Mouse (Mus musculus): Measurements from ENCODE around the gene Pigo. TPM values are rescaled to one million over a fixed set of nuclear protein-coding genes. Genes with fewer than 3 reads are reported as not detected.
"Not testable (repeated sequence)": the region's sequence is repeated elsewhere in the genome, so short reads cannot be mapped to it uniquely, and the experiment has no call there.

Gene Pigo
- polyA plus RNA-seq, 1 experiment from 2014 or later: 27.8 TPM

- Histone ChIP-seq H3K4me3 (peak overlapping the region; percentile 93), H3K9me3 (no peaks in the 10 kb centered on the region), H3K27ac (peak overlapping the region; percentile 100), H3K36me3 (peaks cover 25% of the 10 kb centered on the region), H3K27me3 (no peaks in the 10 kb centered on the region), H3K4me2 (peak overlapping the region; percentile 89), H3K4me1 (peaks cover 14% of the 10 kb centered on the region), H3K9ac (peak overlapping the region; percentile 97)
- ATAC-seq (ENCODE audit: insufficient number of reproducible peaks, insufficient read depth, low FRiP score, low TSS enrichment, low read depth): peak; percentile 77
- 0% methylated on average over 41 of the region's 51 CpGs for WGBS
Measured at GRCm38 (mm10) chr4:42999451-43000140, 26.0 kb downstream of the Pigo start.

- Histone ChIP-seq H3K27me3 (no peaks in the 10 kb centered on the region), H3K4me1 (peaks cover 14% of the 10 kb centered on the region), H3K9me3 (no peaks in the 10 kb centered on the region), H3K4me2 (peak overlapping the region; percentile 89), H3K4me3 (peak overlapping the region; percentile 93), H3K27ac (no peak overlapping the region), H3K9ac (peak overlapping the region; percentile 97), H3K36me3 (peaks cover 38% of the 10 kb centered on the region)
- no peak for ATAC-seq (ENCODE audit: insufficient number of reproducible peaks, insufficient read depth, low FRiP score, low TSS enrichment, low read depth)
- WGBS: 59% methylated on average over 2 of the region's 2 CpGs
Measured at GRCm38 (mm10) chr4:42998022-42998421, 27.6 kb downstream of the Pigo start.

GRCm38 (mm10) chr4:42988296-42988695, 37.3 kb downstream of the Pigo start:
- ATAC-seq (ENCODE audit: insufficient number of reproducible peaks, insufficient read depth, low FRiP score, low TSS enrichment, low read depth): no peak
- H3K27ac ChIP-seq: no peak overlapping the region
- peaks cover 95% of the 10 kb centered on the region for H3K36me3 ChIP-seq
- no peaks in the 10 kb centered on the region for H3K27me3 ChIP-seq
- H3K4me3 ChIP-seq: no peak overlapping the region
- WGBS: 78% methylated on average over 1 of the region's 1 CpGs
- no peaks in the 10 kb centered on the region for H3K4me1 ChIP-seq
- no peaks in the 10 kb centered on the region for H3K9me3 ChIP-seq
- no peak overlapping the region for H3K4me2 ChIP-seq
- H3K9ac ChIP-seq: no peak overlapping the region

- H3K4me3 ChIP-seq; H3K9me3 ChIP-seq; H3K9ac ChIP-seq; H3K27me3 ChIP-seq; H3K4me1 ChIP-seq; ATAC-seq (ENCODE audit: insufficient number of reproducible peaks, insufficient read depth, low FRiP score, low TSS enrichment, low read depth); H3K4me2 ChIP-seq; H3K27ac ChIP-seq: not testable (repeated sequence)
- 89% methylated on average over 8 of the region's 8 CpGs for WGBS
- peaks cover 85% of the 10 kb centered on the region for H3K36me3 ChIP-seq
Measured at GRCm38 (mm10) chr4:42980467-42980866, 45.2 kb downstream of the Pigo start.

GRCm38 (mm10) chr4:42978062-42978461, 47.6 kb downstream of the Pigo start:
- 89% methylated on average over 4 of the region's 4 CpGs for WGBS
- H3K4me3 ChIP-seq: no peak overlapping the region
- no peak overlapping the region for H3K4me2 ChIP-seq
- H3K36me3 ChIP-seq: peaks cover 67% of the 10 kb centered on the region
- no peaks in the 10 kb centered on the region for H3K27me3 ChIP-seq
- H3K4me1 ChIP-seq: no peaks in the 10 kb centered on the region
- H3K27ac ChIP-seq: no peak overlapping the region
- H3K9me3 ChIP-seq: no peaks in the 10 kb centered on the region
- no peak for ATAC-seq (ENCODE audit: insufficient number of reproducible peaks, insufficient read depth, low FRiP score, low TSS enrichment, low read depth)
- no peak overlapping the region for H3K9ac ChIP-seq

GRCm38 (mm10) chr4:42973868-42974267, 51.8 kb downstream of the Pigo start:
- no peak overlapping the region for H3K4me3 ChIP-seq
- no peaks in the 10 kb centered on the region for H3K4me1 ChIP-seq

GRCm38 (mm10) chr4:42972952-42973351, 52.7 kb downstream of the Pigo start:
- H3K27ac ChIP-seq: no peak overlapping the region
- no peak for ATAC-seq (ENCODE audit: insufficient number of reproducible peaks, insufficient read depth, low FRiP score, low TSS enrichment, low read depth)
- WGBS: 81% methylated on average over 4 of the region's 4 CpGs

More at GRCm38 (mm10) chr4:42973868-42974267, 51.8 kb downstream of the Pigo start:
- 75% methylated on average over 5 of the region's 5 CpGs for WGBS
- H3K36me3 ChIP-seq: peaks cover 30% of the 10 kb centered on the region
- H3K27me3 ChIP-seq: no peaks in the 10 kb centered on the region
- H3K9me3 ChIP-seq: no peaks in the 10 kb centered on the region
- H3K27ac ChIP-seq: peak overlapping the region; percentile 22; the same call in 1 of the 2 replicates
- H3K9ac ChIP-seq: no peak overlapping the region
- H3K4me2 ChIP-seq: no peak overlapping the region
- no peak for ATAC-seq (ENCODE audit: insufficient number of reproducible peaks, insufficient read depth, low FRiP score, low TSS enrichment, low read depth)

GRCm38 (mm10) chr4:42969304-42969703, 56.3 kb downstream of the Pigo start, which contains the start of gene 1700022I11Rik:
1700022I11Rik (plus strand) TSS chr4:42969604.
- peaks cover 7% of the 10 kb centered on the region; the same call in 1 of the 2 replicates for H3K4me1 ChIP-seq
- ATAC-seq (ENCODE audit: insufficient number of reproducible peaks, insufficient read depth, low FRiP score, low TSS enrichment, low read depth): no peak
- H3K36me3 ChIP-seq: no peaks in the 10 kb centered on the region; the same call in 1 of the 2 replicates
- H3K27ac ChIP-seq: no peak within 1 kb of the TSS
- H3K9me3 ChIP-seq: no peaks in the 10 kb centered on the region
- H3K4me2 ChIP-seq: no peak within 1 kb of the TSS
- no peak within 1 kb of the TSS for H3K4me3 ChIP-seq
- no peaks in the 10 kb centered on the region for H3K27me3 ChIP-seq
- H3K9ac ChIP-seq: no peak within 1 kb of the TSS
- 88% methylated on average over 4 of the region's 4 CpGs for WGBS

More at GRCm38 (mm10) chr4:42972952-42973351, 52.7 kb downstream of the Pigo start:
- Histone ChIP-seq H3K36me3 (peaks cover 21% of the 10 kb centered on the region), H3K4me3 (no peak overlapping the region), H3K4me2 (no peak overlapping the region), H3K9me3 (no peaks in the 10 kb centered on the region), H3K4me1 (no peaks in the 10 kb centered on the region), H3K27me3 (no peaks in the 10 kb centered on the region), H3K9ac (no peak overlapping the region)

Other genes with a start within 250 kb of the Pigo start
- gene Fam205a1, start 171.9 kb downstream of the Pigo start, polyA plus RNA-seq (2015; fragmentation: Nextera tagmentation; extraction: Ambion mirVana): not detected in 2 replicates
- gene Gm12394, start 169.0 kb downstream of the Pigo start, polyA plus RNA-seq (2015; fragmentation: Nextera tagmentation; extraction: Ambion mirVana): 0.13 and 0.43 TPM in 2 replicates
- gene Fam205c, start 151.6 kb downstream of the Pigo start, polyA plus RNA-seq (2015; fragmentation: Nextera tagmentation; extraction: Ambion mirVana): 0.90 TPM in 1 of 2 replicates, not detected in the other
- gene Phf24, start 109.2 kb downstream of the Pigo start, polyA plus RNA-seq (2015; fragmentation: Nextera tagmentation; extraction: Ambion mirVana): 1.4 and 2.3 TPM in 2 replicates
- 7.2 and 8.0 TPM in 2 replicates for gene Dnajb5, start 76.0 kb downstream of the Pigo start, polyA plus RNA-seq (2015; fragmentation: Nextera tagmentation; extraction: Ambion mirVana)
- gene 1700022I11Rik, start 56.2 kb downstream of the Pigo start, polyA plus RNA-seq (2015; fragmentation: Nextera tagmentation; extraction: Ambion mirVana): 0.25 and 1.2 TPM in 2 replicates
- 530 and 567 TPM in 2 replicates for gene Vcp, start 25.3 kb downstream of the Pigo start, polyA plus RNA-seq (2015; fragmentation: Nextera tagmentation; extraction: Ambion mirVana)
- 18.6 and 26.6 TPM in 2 replicates for gene Fancg, start 15.3 kb downstream of the Pigo start, polyA plus RNA-seq (2015; fragmentation: Nextera tagmentation; extraction: Ambion mirVana)
- 329 and 332 TPM in 2 replicates for gene Stoml2, start 5.9 kb upstream of the Pigo start, polyA plus RNA-seq (2015; fragmentation: Nextera tagmentation; extraction: Ambion mirVana)
- gene Fam214b, start 20.4 kb upstream of the Pigo start, polyA plus RNA-seq (2015; fragmentation: Nextera tagmentation; extraction: Ambion mirVana): 13.1 and 14.9 TPM in 2 replicates
- 3.9 and 5.1 TPM in 2 replicates for gene Unc13b, start 33.1 kb upstream of the Pigo start, polyA plus RNA-seq (2015; fragmentation: Nextera tagmentation; extraction: Ambion mirVana)
- 0.41 and 0.62 TPM in 2 replicates for gene Atp8b5, start 241.3 kb upstream of the Pigo start, polyA plus RNA-seq (2015; fragmentation: Nextera tagmentation; extraction: Ambion mirVana)

Data from embryonic facial prominence, embryonic 13.5 days (tissue).